Mouse (Mus musculus): ENCODE results near the gene Iqsec1.

DNA sequence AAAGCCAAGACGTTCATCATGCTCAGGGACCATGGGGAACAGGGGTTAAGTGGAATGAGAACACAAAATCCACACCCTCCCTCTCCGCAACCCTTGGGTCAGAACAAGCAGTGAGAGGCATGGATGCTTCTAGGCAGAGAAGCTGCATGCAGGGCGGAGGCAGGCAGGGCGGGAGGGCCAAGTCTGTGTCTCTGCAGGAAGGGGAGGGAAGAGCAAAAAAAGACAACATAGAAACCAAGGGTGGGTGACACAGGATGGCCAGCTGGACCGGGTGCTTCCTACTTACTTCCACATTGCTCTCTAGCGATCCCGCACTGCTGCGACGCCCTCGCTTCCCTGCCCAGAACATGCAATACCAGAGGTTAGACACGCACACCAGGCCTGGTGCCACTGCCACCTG is 324.7 kb downstream of the Iqsec1 start:
- TF ChIP-seq CTCF (IDR thresholded peaks at IDR 0.05; ENCODE audit: low read depth, low read length) (no peak), POLR2A (IDR thresholded peaks at IDR 0.05; ENCODE audit: extremely low read depth, insufficient read depth, low read length) (no peak)
